Mouse (Mus musculus): ENCODE measurements at regions not wholly inside any gene's neighbourhood (a gene's known extent, or its start where the extent isn't known, plus 50 kb on each side); places are given as distances from the start of the nearest gene placed in this dataset.
A peak's percentile ranks its signal among the peaks of the same experiment; 100 is the strongest.

- DNase-seq (ENCODE audit: low read depth, low spot score), result peak; percentile 78
Observed at GRCm38 (mm10) chr6:121560852-121561251, 74.3 kb upstream of the A2m start.

DNA sequence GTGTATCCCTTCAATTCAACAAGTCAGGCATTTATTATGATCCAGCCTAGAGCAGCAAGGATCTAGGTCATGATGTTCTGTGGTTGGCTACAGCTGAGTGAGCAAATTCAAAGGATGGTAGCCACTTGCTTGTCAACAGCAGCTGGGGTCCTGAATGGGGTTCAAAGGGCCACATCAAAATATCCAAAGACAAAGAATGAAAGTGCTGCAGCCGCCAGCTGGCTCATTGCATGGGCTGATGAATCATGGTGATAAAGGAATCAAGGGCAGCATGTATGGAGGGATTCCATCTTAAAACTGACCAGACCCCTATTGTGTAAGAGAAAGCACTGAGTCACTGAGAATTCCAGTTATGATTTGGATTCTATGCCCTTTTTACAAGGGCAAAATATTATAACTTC is 74.8 kb upstream of the A2m start:
- no peak for DNase-seq (ENCODE audit: low read depth, low spot score)

- DNase-seq (ENCODE audit: low read depth, low spot score), result peak; percentile 63
Observed at GRCm38 (mm10) chr6:121556481-121556880, 78.7 kb upstream of the A2m start.

DNA sequence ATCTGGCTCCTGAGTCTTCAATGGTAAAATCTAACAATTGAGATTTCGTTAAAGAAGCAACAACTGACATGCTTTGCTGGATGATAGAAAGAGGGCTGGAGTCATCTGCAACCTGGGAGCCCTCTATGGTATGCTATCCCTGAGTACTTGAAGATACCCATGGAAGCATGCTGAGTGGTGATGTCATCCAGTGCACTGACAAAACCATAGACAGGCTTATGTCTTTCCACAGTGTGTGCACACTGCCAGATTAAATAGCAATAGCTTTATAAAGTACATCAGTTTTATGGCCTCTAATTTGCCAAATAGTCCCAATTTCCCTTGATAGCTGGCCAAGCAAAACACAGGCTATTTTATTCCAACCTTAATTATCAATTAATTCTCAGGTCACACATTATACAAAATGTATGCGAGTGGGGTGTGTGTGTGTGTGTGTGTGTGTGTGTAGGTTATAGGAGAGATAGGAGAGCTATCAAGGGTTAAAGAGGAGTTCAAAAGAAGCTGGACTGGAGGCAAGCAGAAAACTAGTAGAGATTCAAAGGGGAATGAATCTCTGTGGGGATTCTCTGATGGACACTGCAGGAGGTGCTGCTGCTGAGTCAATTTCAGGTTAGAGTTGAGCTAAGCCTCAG is 80.1 kb upstream of the Iqsec3 start:
- DNase-seq (ENCODE audit: low read depth, low spot score), result no peak

GRCm38 (mm10) chr6:121533521-121533920 is 60.0 kb upstream of the Iqsec3 start:
- DNase-seq (ENCODE audit: low read depth, low spot score), result no peak

DNA sequence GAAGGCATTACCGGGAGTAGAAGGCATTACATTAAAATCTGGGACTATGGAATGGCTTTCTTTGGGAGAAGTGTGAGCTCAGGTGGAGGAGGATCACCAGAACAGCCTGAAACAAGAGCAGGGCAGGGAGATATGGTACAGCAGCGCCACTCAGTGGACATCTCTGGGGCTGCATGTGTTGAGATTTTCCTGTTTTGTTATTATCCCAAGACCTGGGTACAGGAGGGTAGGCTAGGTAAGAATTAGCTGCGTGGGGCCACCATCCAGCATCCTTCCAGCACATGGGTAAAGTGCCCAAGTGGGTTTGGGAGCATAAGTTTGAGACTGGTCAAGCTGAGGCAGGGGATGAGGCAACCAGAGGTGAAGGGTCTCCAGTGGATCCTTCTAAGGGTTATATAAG is 59.4 kb upstream of the Iqsec3 start:
- DNase-seq (ENCODE audit: low read depth, low spot score), result peak; percentile 83

DNA sequence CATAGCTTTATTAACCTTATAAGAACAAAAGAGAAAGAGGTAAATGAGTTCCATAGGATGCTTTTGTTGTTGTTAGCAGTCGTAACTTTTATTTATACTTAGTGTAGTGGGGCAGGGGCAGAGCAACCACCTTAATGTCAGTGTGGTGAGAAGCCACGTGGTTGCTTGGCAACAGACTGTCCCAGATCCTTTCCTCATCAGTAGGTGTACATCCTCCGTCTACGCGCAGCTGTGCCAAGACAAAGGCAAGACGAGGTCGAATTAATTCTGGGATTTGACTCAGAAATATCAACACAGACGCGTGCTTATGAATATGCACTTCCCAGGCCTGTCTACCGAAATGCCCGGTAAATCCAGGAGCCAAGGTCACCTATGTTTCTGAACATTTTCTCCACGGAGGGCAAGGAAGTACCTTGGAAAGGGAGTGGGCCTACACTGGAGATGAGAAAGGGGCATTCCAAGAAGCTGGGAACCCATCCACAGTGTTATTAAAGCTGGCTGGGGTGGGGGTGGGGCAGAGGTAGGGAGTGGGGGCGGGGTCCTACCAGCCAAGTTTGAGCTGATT is 58.4 kb upstream of the Iqsec3 start:
- DNase-seq (ENCODE audit: low read depth, low spot score), result peak; percentile 25

DNA sequence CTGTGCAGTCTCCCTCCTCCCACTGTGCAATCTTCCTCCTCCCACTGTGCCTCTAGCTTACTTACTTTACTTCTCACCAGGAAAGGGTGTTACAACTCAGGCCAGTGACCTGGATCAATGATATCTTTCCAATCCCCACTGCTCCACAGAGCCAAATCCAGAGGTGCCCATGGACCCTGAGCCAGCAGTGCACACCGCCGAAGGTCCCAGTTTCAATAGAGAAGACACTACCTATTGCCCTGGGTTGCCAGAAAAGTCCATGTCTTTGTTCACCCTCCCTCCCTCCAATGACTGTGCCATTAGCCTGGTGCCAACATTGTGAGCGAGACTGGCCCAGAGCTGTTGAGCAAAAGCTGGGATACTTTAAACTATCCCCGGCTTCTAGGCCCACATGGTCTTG is 53.8 kb upstream of the Iqsec3 start:
- DNase-seq (ENCODE audit: low read depth, low spot score), result peak; percentile 20

DNA sequence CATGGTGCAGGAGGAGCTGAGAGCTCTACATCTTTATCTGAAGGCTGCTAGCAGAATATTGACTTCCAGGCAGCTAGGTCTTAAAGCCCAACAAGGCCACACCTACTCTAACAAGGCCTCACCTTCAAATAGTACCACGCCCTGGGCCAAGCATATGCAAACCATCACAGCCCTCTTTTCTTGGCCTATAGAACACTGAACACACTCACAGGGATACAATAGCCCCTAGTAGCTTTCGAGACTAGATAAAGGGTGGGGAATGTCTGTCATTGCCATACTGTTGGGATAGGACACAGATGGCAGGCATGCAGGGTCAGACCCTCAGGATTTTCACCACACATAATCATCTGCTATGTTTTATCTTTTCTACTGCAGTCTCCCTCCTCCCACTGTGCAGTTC is 52.6 kb upstream of the Iqsec3 start:
- peak; percentile 92 for DNase-seq (ENCODE audit: low read depth, low spot score)

- no peak for DNase-seq (ENCODE audit: low read depth, low spot score)
Observed at GRCm38 (mm10) chr6:121524613-121524970, 51.1 kb upstream of the Iqsec3 start.

GRCm38 (mm10) chr6:121523882-121524612 is 50.6 kb upstream of the Iqsec3 start:
- DNase-seq (ENCODE audit: low read depth, low spot score), result no peak

Data from ZHBTc4 (cell line).